Mouse (Mus musculus) bone marrow macrophage, adult 2 months (primary cell): ENCODE measurements around the gene Nat10.

ENCODE experiments used
- CTCF ChIP-seq: IDR thresholded peaks from 2 replicates; pipeline ENCODE4 v1.5.1; 2012; ENCODE audit warnings: low read depth, mild to moderate bottlenecking, low read length, moderate library complexity
- POLR2A ChIP-seq: IDR thresholded peaks from 2 replicates; pipeline ENCODE4 v1.6.1; 2012; ENCODE audit warnings: mild to moderate bottlenecking, low read depth, low read length, borderline replicate concordance

GRCm38 (mm10) chr2:103785735-103786134, 24.7 kb upstream of the Nat10 start:
- TF ChIP-seq CTCF: no peak
- TF ChIP-seq POLR2A: no peak
